Mouse (Mus musculus) gastrocnemius, adult 18-20 months (tissue): ENCODE results near the gene Olfr1378. TPM values are rescaled to one million over a fixed set of nuclear protein-coding genes. Genes with fewer than 3 reads are reported as not detected.
A peak's percentile ranks its signal among the peaks of the same experiment; 100 is the strongest.

Experiments used
- DNase-seq: peaks from one replicate; pipeline ENCODE4 v3.0.0; 2021; ENCODE audit warnings: low spot score
- long read RNA-seq, 2 experiments: library from polyadenylated mRNA; stranded (forward); transcript quantifications; one replicate each; pipeline ENCODE4 v2.0.0; 2021
- total RNA-seq, 2 experiments: library from RNA; stranded (reverse); gene quantifications; 2 replicates each; pipeline ENCODE4 v1.2.3; 2021

Olfr1378 gene
- total RNA-seq: not detected
- long read RNA-seq, experiment 1: 0 reads
- long read RNA-seq, experiment 2: 0 reads

DNA sequence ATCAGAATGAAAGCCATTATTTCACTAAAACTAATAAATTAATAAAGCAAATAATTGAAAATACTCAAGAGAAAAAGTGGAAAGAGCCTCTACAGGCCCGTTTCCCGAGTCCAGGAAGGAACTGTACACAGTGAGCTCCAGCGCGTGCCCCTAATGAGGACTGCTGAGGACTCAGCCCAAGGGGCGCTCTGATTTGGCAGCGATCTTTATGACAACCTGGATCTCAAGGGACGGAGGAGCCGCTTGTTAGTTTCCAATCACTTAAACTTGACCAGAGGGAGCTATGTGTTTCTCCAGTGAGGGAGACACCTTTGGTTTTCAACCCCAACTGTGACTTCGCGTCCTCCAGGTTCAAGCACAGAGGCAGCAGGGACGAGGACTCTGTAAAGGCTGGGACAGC lies at the start of gene Olfr1378:
Olfr1378 (plus strand) TSS at position 301 of the 400 bp plus-strand sequence.
- no peak for DNase-seq

GRCm38 (mm10) chr11:50930469-50931014 lies 35.8 kb upstream of the Olfr1378 start:
- no peak for DNase-seq

GRCm38 (mm10) chr11:50931021-50931420 lies 35.3 kb upstream of the Olfr1378 start:
- DNase-seq: no peak

- DNase-seq: peak; percentile 87
These were observed 34.9 kb upstream of the Olfr1378 start, which contains the start of gene Zfp354b for GRCm38 (mm10) chr11:50931451-50931866. Zfp354b (minus strand) TSS chr11:50931633.

- no peak for DNase-seq
These were observed 34.3 kb upstream of the Olfr1378 start for GRCm38 (mm10) chr11:50932040-50932439.

- DNase-seq: no peak
These were observed 27.9 kb upstream of the Olfr1378 start for GRCm38 (mm10) chr11:50938435-50938834.

- DNase-seq: peak; percentile 9
These were observed 26.5 kb upstream of the Olfr1378 start for GRCm38 (mm10) chr11:50939621-50940366.

DNA sequence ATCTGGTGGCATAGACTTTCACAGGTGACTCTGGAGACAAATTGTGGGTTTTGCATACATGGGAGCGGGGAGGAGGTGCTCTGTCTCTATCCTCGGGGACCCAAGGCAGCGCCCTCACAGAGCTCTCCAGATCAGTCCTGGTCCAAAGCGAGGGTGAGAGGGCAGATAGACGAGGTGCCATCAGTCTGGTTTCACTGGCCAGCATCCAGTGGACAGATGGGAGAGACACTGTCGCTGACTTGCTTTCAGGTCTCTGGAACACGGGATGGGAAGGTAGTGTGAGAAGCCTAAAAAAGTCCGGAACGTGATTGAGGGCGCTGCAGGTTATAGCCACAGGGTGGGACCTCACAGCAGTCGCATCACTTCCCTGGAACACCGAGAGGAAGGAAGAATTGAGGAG lies 23.9 kb upstream of the Olfr1378 start:
- DNase-seq: no peak

- DNase-seq: no peak
These were observed 22.8 kb upstream of the Olfr1378 start, which contains the start of gene 4933414I15Rik for GRCm38 (mm10) chr11:50943506-50943905. 4933414I15Rik (minus strand) TSS chr11:50943765.

GRCm38 (mm10) chr11:50952290-50952689 lies 14.0 kb upstream of the Olfr1378 start:
- no peak for DNase-seq

GRCm38 (mm10) chr11:50953665-50954064 lies 12.7 kb upstream of the Olfr1378 start, which contains the start of gene Prop1:
Prop1 (minus strand) TSS chr11:50953765.
- no peak for DNase-seq

DNA sequence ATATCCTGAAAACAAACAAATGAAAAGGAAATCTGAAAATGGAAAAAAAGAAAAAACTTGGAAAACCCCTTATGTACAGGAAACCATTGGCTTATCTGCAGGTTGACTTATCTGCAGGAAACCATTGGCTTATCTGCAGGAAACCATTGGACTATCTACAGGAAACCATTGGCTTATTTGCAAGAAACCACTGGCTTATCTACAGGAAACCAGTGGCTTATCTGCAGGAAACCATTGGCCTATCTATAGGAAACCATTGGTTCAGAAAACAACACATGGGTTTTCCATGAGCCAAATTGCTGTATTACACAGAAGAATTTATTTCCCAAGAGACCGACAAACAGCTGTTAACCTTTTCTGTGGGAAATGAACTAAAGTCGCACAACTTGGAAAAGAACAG lies 1.4 kb upstream of the Olfr1378 start:
- DNase-seq: no peak

DNA sequence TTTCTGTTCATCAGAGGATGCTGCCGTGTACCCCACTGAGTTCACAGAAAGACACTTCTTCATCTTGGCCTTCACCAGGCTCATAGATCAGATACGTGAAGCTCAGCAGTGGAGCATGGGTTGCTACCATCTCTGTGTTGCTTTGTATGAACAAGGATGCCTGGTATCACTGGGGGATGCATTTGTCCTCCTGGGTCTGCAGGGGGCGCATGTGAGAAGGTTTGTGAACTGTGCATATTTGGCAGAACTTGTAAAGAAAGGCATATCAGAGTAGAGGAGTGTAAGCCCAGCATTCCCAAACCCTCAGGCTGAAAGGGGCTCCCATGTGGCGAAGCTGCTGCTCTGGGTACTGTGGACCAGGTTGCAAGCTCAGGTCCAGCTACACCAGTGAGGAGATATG lies 10.9 kb downstream of the Olfr1378 start:
- no peak for DNase-seq

DNA sequence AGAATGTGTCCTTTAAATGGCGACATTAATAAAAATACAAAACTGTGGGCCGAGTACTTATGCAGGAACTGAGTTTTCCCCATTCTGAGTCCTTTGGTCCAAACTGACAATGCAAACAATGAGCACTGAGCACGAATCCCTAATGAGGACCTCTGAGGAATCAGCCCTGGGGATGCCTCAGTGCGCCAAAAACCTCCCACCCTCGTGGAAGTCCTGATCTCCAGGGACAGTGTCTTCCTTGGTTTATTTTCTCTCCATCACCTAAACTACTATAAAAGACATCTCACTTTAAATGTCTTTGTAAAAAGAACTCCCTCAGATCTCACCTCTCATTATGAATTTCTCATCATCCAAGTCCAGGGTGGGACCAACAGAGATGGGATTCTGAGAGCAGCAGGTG lies 15.3 kb downstream of the Olfr1378 start, which contains the start of gene Olfr1377:
Olfr1377 (plus strand) TSS at position 301 of the 400 bp plus-strand sequence.
- no peak for DNase-seq

- DNase-seq: no peak
These were observed 37.0 kb downstream of the Olfr1378 start, which contains the start of gene Olfr51 for GRCm38 (mm10) chr11:51003296-51003695. Olfr51 (plus strand) TSS chr11:51003596.

DNA sequence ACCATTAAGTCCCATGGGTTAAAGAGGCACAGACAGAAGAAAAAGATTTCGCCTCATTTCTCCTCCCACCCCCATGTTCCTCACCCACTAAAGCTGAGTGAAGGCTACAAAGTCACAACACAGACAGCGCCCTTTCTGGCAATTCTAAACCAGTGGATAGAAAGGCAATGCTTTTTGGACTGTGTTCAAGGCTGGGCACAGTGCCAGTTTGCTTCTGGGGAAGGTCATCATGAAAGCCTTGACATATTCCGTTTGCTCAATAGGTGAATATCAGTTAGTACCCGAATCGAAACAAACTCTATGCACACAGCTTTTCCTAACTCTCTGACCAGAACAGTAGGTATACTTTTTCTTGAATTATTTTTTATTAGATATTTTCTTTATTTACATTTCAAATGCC lies 45.5 kb downstream of the Olfr1378 start:
- DNase-seq: no peak

GRCm38 (mm10) chr11:51013936-51014335 lies 47.6 kb downstream of the Olfr1378 start, which contains the start of gene Olfr54:
Olfr54 (plus strand) TSS chr11:51014236.
- no peak for DNase-seq

GRCm38 (mm10) chr11:51016341-51016740 lies 50.0 kb downstream of the Olfr1378 start:
- DNase-seq: no peak
